Mouse (Mus musculus) urinary bladder, postnatal 0 days (tissue): ENCODE data around the gene Casp7. TPM values are rescaled to one million over a fixed set of nuclear protein-coding genes. Genes with fewer than 3 reads are reported as not detected.

Experiments
- polyA plus RNA-seq: library from polyadenylated mRNA; unstranded; fragments of >200 nt; fragmentation: Nextera tagmentation; extraction: Ambion mirVana; gene quantifications from 2 replicates; pipeline ENCODE4 v1.2.1, GENCODE M21; 2015

Gene Casp7
- polyA plus RNA-seq, result 11.2 and 14.1 TPM in 2 replicates

DNA sequence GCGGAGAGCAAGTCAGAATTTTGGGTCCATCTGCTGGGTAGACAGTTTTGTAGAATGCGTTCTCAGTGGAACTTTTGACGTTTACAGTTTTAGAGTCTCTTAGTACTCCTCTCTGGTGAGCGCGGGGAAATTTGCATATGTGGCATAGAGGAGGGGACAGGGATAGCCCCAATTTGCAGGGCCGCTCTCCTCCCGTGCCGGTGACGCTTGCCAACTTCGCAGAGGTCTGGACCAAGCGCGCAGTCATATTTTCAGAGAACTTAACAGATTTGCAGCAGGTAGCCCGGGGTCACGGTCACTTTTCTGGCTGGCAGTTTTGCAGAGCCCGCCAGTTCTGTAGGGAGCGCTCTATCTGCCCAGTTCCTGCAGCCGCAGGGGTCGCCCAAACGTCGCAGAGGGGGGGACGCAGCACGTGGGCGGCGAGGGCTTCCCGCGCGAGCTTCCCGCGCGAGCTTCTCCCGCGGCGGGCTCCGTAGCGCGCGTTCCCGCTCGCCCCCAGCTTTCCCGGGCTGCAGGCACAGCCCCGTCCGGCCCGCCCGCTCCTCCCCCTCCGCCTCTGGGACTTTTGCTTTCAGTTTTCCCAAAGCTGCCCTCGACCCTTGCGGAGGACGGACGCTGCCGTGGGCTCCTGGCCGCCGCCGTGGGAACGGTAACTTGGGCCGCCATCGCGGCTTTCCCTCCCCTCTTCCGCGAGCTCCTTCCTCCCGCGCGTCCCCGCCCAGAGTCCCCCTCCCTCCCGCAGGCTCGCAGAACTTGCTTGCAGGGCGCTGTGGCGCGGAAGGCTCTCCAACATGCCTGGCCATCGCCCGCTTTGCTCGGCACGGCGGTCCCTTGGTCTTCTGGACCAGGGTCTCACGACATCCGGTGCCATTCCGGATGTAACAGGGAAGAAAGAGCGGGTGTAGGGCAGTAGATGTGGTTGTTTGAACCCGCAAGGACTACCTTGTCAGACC, at the start of gene Casp7:
Gene Casp7 (plus strand): TSS at position 461 of the 953 bp plus-strand sequence.

DNA sequence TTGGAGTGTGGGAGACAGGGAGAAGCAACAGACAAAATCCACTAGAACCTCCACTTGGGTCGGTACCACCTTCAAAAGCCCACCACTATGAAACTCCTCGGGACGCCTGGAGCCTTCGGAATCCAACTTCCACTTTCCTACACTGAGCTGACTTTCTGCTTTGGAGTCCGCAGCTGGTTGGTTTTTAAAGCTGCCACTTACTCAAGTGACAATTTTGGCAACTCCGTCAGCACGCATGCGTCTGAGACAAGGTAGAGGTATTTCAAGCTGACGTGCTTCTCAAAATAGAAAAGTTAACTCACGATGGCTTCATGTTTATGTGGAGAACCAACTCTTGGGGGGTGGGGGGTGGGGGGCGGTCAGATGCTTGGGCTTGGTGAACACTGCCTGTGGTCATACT, 7.0 kb upstream of the Casp7 start, which contains the start of gene Nrap:
Gene Nrap (minus strand): TSS at position 159 of the 400 bp plus-strand sequence.

DNA sequence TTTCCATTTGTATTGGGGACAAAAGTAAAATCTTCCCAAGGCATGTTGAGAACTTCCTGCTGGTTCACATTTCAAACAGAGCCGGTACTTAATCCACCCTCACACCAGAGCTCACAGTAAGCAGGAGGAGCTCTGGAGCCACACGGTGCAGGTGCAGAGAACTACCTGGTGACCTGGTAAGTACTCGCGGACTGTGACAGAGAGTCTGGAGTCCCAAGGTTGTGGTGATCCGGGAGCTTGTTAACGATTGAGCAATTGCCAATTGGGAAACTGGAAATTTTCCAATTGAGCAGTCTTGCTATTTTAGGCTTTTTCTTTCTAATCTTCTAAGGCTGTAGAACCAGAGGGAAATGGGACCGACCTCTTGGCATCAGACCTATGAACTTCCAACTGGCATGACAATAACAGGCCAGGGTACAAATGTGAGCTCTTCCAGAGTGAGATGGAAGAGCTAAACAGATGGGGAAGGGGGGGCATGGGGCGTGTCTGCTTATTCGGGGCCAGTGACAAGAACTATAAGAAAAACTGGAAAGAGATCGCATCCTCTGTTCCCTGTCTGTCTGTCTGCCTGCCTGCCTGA, 64.7 kb downstream of the Casp7 start, which contains the start of gene Plekhs1:
Gene Plekhs1 (plus strand): TSS at position 119 of the 580 bp plus-strand sequence.

Other genes with a start within 250 kb of the Casp7 start
- 0.11 and 0.23 TPM in 2 replicates for gene Habp2, start 110.0 kb upstream of the Casp7 start, polyA plus RNA-seq
- 0.18 and 0.21 TPM in 2 replicates for gene Nrap, start 7.1 kb upstream of the Casp7 start, polyA plus RNA-seq
- gene Plekhs1, start 64.5 kb downstream of the Casp7 start, polyA plus RNA-seq, result 0.10 and 0.15 TPM in 2 replicates
- 8.5 and 9.3 TPM in 2 replicates for gene Dclre1a, start 151.1 kb downstream of the Casp7 start, polyA plus RNA-seq
- 7.7 and 9.5 TPM in 2 replicates for gene Nhlrc2, start 151.1 kb downstream of the Casp7 start, polyA plus RNA-seq